Mouse (Mus musculus): ENCODE data around the gene St14. TPM values are rescaled to one million over a fixed set of nuclear protein-coding genes. Genes with fewer than 3 reads are reported as not detected.
"Not testable (repeated sequence)": the region's sequence is repeated elsewhere in the genome, so short reads cannot be mapped to it uniquely, and the experiment has no call there.

The St14 gene
- total RNA-seq, 2 experiments from 2014 or later: 0.43 to 0.99 TPM

DNA sequence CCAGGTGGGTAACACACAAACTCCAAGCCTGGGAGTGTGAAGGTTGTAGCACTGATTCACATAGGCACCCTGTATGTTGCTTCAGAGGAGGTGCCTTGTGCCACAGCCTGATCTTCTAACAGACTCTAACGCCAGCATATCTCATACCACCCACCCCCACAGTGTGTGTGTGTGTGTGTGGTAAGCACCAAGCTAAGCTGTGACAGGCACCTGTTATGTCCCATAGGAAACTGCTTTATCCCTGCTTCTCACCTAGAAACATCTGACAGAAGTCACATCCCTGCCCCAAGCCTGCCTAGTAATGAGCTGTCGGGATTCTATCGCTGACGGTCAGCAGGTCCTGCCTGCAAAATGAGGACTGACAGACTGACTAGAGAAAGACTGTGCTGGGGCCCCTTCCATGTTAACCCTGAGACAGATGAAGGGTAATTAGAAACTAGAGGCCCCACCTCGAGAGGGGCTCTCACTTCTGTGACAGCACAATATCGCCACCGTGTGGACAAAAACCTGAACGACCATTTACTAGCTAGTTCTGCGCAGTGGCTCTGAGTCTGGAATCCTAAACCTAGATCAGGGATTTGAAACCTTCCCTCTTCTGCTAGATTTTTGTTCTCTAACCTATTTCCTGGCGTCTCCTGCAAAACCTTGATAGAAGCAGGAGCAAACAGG lies 45.4 kb downstream of the St14 start:
- peak; percentile 69 to 70 for DNase-seq

DNA sequence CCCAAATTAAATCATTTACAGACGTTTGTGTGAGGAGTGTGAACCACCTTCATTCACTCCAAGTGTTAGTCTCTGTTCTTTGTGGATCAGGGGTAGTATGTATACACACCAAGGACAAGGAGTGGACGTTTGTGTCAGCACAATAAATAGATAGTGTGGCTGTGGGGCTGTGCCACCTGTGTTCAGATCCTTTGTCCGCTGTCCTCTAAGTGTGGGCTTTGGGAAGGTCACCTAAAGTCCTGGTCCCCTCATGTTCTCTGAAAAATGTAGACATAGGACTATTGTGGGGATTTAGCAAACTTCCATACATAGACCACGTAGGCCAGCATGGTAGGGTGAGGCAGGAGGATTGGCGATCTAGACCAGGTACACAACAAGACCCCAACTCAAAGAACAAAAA lies 46.1 kb downstream of the St14 start:
- no peak for DNase-seq

DNA sequence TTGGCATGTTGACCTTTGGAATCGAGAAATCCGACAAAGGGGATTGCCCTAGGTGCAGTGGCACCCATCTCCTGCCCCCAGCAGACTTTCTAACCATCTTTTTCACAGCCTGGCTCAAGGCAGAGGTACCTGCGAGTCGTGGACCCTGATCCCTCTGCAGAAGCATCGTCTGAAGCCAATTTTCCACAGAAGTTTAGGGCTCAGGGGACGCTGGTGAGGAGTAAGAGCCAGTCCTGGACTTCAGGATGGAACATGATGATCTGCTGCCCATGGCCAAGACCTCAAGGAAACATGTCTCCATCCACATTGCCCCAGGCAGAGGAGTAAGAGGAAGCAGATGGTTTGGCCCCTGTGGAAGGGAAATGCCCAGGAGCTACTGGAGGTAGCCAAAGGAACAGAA lies 48.9 kb downstream of the St14 start:
- DNase-seq: no peak

DNA sequence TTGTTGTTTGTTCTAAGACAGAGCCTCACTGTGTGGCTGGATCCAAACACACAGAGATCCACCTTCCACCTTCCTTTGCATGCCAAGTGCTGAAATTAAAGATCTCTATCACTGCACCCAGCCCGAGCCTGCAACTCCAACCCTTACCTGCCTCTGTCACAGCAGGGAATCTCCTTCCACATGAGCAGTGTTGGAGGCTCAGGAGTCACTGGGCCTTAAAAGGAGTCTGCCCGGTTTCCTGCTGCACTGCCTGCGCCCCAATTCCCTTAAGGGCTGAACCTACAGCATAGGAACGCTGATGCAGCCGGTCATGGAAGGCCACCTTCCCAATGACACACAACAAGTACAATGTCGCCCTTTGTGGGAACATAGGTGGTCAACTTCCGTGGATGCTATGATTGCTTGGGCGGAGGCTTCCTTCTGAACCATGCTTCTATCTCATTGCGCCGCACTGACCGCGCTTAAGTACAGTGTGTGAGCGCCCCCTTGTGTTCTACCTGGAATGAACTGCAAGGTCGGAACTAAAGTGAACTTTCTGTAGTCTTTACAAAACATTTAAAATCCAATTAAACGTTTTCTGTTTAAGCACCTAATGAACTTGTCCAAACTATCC lies 49.5 kb downstream of the St14 start:
- peak; percentile 77 to 83 for DNase-seq

DNA sequence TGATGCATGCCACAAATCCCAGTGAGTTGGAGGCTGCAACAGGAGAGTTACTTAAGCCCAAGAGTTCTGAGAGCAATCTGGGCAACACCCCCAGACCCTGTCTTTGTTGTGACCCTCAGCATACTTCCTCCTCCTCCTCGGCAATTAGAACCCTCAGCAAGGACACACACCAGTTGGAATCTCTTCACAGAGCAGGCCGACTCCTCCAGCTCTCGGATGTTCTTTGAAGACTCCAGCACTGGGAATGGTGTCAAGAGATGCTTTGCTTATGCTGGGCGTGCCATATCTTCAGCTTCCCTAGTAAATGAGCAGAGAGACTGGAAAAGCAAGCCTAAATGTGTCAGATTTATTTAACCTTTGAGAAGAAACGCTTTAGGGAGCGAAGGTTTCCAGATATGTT lies 50.9 kb downstream of the St14 start:
- DNase-seq: no peak

DNA sequence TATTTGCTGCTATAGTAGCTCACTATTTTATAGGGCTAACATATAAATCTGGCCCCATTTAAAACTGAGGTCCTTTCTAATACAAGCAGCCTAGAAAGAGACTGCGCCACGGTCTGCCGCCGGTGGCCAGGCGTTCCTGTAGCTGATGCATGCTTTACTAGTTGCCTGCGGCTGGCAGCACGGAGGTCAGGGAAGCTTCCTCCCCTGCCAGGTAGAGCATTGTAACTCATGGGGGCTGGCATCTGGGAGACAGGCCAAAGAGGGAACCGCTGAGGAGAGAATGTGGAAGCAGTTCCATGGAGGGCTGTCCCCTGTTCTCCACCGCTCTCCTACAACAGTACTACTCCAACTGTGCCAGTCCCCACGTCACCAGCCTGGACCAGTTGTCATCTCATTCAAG lies 56.8 kb downstream of the St14 start:
- DNase-seq: no peak

DNA sequence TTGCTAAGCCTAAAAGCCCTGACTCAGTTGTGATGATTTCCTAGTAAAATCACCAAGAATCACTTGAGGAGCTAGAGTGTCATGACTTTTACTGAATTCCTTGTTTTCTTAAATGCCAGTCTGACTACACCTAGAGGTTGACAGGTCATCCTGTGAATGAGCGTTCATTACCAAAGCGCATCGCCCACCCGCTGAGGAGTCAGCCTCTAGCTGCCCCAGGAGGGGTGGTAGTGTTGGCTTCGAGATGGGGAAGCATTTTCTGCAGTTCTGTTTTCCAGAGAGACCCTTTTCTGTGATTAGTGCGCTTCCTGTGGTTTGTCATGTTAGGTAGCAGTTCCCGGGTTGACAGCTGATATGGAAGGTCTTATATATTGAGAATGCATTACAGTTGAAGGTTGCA lies 57.9 kb downstream of the St14 start:
- no peak for DNase-seq

DNA sequence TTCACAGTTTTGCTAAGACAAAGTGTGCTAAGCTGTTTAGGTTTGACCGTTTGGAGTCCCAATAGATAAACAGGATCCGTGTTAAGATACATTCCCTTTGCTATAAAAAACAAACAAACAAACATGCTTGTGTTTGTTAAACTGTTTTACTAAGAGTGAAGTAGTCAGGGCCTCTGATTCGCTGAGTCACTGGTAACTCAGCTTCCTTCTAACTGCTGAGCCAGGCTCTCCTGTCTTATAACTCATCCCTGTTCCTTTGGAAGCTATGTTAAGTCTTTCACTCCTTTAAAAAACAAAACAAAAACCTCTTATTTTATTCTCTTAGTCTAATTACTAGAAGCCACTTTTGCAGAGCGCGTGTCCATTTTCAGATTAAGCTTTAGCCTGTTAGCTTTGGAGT lies 59.4 kb downstream of the St14 start:
- no peak for DNase-seq

DNA sequence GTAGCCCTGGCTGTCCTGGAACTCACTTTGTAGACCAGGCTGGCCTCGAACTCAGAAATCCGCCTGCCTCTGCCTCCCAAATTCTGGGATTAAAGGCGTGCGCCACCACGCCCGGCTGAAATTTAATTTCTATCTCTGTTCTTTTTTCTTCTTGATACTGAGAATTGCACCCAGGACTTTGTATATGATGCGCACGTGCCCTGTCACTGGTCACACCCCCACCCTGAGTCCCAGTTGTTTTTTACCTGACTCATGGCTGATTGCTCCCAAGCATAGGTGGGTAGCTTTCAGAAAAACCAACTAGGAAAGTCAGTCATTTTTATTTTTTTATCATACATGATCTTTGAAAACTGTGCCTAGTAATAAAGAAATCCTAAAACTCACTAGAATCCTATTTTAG lies 60.9 kb downstream of the St14 start:
- no peak for DNase-seq

DNA sequence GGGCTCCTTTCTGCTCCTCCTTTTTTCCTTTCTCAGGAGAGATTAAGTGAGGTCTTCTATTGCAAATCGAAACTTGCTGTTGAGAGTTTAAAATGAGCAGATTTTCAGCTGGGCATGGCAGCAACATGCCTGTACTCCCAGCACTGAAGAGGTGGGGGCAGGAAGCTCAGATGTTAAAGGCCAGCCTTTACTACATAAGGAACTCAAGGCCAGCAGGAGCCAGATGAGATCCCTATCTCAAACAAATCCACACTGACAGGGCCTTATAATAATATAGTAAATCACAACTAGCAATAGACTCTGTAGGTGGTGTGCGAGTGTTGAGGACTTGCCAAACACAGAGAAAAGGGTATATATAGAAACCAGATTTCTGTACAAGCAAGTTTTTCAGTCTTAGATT lies 72.9 kb downstream of the St14 start:
- no peak for DNase-seq

DNA sequence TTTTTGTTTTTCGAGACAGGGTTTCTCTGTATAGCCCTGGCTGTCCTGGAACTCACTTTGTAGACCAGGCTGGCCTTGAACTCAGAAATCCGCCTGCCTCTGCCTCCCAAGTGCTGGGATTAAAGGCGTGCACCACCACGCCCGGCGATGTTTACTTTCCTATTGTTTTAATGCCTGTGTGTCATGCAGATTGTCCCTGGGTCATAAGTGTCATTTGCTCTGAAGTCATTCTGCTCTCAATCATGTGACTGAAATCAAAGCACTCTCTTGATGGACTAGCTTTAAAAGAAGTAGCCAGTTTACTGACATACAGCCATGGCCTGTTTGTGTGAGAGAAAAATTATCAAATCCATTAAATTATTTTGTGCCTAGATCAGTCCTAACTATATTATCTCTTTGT lies 80.1 kb downstream of the St14 start:
- DNase-seq: not testable (repeated sequence)

DNA sequence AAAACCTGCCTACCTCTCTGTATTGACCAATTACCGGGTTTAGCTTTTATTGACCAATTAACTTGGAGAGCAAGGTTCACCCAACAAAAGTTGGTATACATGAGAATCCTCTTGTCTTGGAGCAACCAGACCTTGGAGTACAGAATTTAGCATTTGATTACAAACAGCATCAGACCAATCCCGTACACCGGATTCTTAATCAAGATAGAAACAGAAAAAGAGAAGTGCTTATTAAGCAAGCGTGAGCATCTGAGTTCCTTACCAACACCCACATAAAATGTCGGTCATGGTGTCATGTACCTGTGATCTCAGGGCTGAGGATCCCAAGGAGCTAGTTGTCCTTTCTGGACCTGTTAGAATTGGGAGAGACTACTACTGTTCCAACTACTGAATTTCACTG lies 81.4 kb downstream of the St14 start:
- DNase-seq: no peak

Other genes with a start within 250 kb of the St14 start
- gene Adamts15, start 209.4 kb downstream of the St14 start, total RNA-seq (2021): 1 to 10 TPM; 4.3 to 8.8 TPM
- under 1 TPM; 0.07 to 0.49 TPM for gene Adamts8, start 189.3 kb downstream of the St14 start, total RNA-seq (2021)
- gene Zbtb44, start 101.2 kb downstream of the St14 start, total RNA-seq (2021): 10 to 100 TPM; 37.1 to 56.3 TPM
- gene Aplp2, start 80.0 kb upstream of the St14 start, total RNA-seq (2021): 100 to 1,000 TPM; 600 to 666 TPM
- gene Prdm10, start 148.7 kb upstream of the St14 start, total RNA-seq (2021): 1 to 10 TPM; 9.1 to 9.7 TPM